Mouse (Mus musculus) erythroblast, embryonic 14.5 days (primary cell): ENCODE results near the gene Card14.

Source experiments
- GATA1 ChIP-seq: IDR thresholded peaks from 2 replicates; pipeline ENCODE4 v1.6.1; 2012; ENCODE audit warnings: low read length, inconsistent platforms, mixed read lengths
- TAL1 ChIP-seq: IDR thresholded peaks from 3 replicates; pipeline ENCODE4 v1.6.1; 2012; ENCODE audit warnings: low read length, inconsistent platforms, mixed read lengths

- TF ChIP-seq TAL1 (no peak), GATA1 (no peak)
Observed at GRCm38 (mm10) chr11:119273186-119273930, 34.2 kb upstream of the Card14 start.
